16 mouse cellular contexts compared by ENCODE assay signal in genomic region chr15:80102495-80102894, GRCm38 (mm10).
"Had no signal": no experiment of that assay in that cellular context is flagged by ENCODE, and none has a peak within 500 bp of the region (broad histone marks: within the 10 kb centered on the region; RNA-seq: fewer than 3 reads in every experiment).

No protein-coding gene starts in this region.

- H3K9ac ChIP-seq: limb, embryonic 13.5 days; liver, embryonic 14.5 days; neural tube, embryonic 15.5 days had no signal

- H3K27ac ChIP-seq: kidney, postnatal 0 days; limb, embryonic 13.5 days; liver, embryonic 14.5 days; neural tube, embryonic 15.5 days had no signal

- H3K9me3 ChIP-seq: limb, embryonic 13.5 days; neural tube, embryonic 15.5 days had no signal

- H3K4me3 ChIP-seq: limb, embryonic 13.5 days; myocyte; neural tube, embryonic 15.5 days had no signal

- H3K36me3 ChIP-seq: limb, embryonic 13.5 days; neural tube, embryonic 15.5 days had no signal

- DNase-seq: kidney, adult 9 months; kidney, postnatal 36 days; layer of hippocampus, adult 9-11 months; layer of hippocampus, postnatal 36 days; left cerebral cortex, postnatal 4 days; lung, adult 18-20 months; midbrain, embryonic 14.5 days; right cerebral cortex, adult 18-20 months; right cerebral cortex, postnatal 25 days; thymus, adult 2 months; thymus, postnatal 25 days had no signal

- H3K27me3 ChIP-seq: neural tube, embryonic 15.5 days had no signal
